Mouse (Mus musculus): ENCODE results near the gene Guk1.

Gene Guk1

DNA sequence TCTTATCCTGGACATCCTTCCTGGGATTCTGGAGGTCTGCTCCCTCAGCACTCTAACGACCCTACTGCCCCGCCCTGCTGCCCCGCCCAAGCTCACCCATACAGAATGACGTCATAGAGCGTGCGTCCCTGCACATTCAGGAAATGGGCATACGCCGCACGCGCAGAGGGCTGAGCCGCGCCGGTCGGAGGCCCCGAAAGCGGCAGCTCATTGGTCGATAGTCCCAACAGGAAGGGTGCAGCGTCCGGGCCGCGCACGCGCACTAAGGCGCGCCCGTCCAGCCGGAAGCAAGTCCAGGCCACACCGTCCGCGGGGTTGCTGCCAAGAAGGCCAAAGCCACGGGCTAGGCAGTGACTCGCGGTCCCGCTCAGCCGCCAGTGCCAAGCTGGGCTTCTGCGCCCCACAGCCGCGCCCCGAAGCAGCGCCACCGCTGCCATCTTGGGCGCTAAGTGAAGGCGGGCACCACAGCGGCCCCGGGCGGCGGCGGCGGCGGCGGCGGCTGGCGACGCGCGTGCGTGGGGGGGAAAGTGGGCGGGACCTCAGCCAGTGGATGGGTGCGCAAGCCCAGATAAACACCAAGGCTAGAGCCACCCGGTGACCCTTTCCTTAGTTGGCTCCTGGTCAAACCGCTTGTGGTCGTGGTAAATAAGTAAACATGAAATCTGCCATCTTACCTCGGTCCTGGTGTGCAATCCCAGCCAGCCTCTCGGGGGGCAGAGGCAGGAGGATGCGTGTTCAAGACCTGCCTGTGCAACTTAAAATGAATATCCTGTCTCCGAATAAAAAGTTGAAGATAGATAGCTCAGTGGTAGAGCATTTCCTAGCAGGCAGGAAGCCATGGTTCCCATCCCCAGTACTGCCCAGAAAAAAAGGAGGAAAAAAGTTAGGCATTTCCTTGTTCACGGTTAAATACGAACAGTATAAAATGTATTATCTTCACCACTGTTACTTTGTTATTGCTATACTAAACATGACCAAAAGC is 28.5 kb downstream of the Guk1 start, which contains the start of gene Iba57:
Gene Iba57, minus strand, starts transcription at position 485 of the 982 bp plus-strand sequence.
- DNase-seq (ENCODE audit: low read depth, low spot score), result peak; percentile 99

DNA sequence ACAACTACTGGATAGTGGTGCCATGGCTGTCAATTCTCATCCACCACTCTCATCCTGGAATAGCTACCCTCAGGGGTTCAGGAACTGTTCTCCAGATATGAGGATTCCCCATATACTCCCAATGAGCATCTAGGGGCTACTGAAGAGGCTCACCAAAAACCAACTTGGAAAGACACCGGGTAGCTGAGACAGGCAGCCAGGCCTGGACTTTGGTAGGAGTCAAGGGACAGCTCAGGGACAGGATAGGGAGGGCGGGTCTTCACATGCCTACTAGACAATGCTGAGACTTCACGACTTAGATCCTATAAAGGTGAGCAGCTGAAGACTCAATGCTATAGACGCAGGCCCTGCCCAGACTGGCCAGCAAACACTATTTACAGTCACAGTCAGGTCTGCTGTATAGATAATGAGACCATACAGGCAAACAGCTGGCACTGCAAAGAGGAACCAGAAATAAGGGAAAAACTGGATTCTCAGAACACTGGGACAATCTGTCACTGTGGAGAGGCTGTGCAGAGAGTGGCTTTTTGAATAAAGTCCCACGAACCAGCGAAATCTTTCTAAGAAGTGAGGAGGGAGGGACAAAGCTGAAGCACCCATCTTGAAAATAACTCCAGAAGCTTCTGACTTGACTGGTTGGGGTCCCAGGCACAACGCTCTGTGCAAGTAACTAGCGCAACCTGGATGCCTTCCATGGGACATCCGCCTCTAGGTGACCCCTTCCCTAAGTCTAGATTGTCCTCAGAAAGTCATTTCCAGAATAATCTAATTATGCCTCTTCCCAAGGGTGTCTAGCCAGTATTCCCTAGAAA is 29.4 kb downstream of the Guk1 start:
- peak; percentile 23 for DNase-seq (ENCODE audit: low read depth, low spot score)

DNA sequence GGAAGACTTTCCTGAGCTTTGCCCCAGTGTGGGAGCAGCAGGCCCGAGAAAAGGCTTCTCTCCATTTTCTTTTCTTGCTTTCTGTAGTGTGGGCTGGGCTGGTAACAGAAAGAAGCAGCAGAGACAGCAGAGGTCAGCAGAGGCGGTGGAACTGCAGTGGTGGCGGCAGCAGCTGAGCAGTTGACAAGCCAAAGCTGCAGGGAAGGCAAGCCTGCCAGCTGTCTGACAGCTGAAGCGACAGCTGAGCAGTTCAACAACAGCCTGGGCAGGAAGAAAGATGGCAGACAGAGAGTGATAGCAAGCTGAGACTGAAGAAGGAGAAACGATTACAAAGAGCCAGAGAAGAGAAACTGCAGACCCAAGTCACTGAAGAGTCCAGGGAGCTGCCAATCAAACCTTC is 30.6 kb downstream of the Guk1 start:
- no peak for DNase-seq (ENCODE audit: low read depth, low spot score)

DNA sequence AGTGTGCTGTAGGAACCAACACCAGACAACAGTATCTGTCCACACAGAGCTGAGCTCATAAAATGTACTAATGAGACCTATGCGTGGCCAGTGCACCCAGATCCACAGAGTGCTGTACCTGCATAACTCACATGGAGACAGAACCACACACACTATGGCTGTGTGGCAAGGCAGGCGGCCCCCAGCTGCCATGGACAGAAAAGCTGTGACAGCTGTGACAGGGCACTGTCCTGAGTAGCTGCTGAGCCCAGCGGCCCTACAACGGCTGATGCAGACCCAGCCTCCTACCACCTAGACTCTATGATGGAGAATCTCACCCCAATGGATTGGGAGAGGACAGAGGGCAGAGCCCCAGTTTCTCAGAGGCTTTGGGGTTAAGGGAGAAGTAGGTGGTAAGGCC is 32.5 kb downstream of the Guk1 start:
- DNase-seq (ENCODE audit: low read depth, low spot score), result no peak

DNA sequence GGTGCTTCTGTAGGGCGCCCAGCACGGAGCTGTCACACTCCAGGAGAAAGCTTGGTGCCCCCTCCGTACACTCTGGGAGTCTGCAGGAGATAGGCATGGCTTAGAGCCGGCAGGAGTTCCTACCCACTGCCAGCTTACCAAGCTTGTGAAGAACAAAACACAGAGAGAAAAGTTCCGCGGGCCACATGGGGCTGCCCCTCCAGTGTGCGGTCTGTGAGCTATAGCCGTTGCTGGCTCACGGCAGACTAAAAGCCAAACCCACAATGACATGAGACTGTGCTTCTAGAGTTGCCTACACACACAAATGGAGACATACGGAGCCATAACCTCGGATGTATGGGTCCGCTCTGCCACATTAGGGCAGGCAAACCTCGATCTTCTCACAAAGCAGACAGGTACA is 32.9 kb downstream of the Guk1 start:
- DNase-seq (ENCODE audit: low read depth, low spot score), result no peak

DNA sequence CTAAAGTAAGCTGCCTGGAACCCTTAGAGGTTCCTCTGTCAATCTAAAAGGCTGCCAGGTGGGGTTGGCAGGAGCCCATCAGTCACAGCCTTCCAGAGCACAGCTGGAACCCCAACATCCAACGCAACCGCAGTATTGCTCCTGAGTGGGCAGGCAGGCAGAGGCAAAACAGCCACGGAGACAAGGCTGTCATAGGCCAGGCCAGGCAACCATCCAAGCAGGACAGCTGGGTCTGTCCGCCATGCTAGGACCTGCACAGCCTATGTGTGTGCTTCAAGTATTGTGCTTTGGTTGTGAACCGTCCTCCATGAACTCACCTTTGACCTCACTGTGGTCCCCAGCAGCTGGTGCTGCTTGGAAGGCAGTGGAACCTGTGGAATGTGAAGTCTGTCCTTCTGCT is 36.1 kb downstream of the Guk1 start:
- DNase-seq (ENCODE audit: low read depth, low spot score), result no peak

DNA sequence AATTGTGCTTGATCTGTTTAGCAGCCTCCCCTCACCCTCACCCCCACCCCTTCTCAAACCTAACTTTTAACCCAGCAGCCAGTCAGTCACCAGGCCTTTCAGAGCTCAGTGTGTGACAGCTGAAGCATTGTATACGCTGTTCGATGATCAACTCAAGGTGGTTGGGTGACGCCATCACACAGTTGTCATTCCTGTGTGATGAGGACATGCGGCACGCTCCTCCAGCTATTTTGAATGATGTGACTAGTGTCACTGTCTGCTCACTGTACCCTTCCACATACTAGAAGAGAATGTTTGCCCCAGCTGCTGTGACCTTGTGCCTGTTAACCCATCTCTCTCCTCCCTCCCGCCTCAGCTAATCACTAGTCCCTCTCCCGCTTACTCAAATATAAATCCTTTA is 37.8 kb downstream of the Guk1 start:
- DNase-seq (ENCODE audit: low read depth, low spot score), result no peak

DNA sequence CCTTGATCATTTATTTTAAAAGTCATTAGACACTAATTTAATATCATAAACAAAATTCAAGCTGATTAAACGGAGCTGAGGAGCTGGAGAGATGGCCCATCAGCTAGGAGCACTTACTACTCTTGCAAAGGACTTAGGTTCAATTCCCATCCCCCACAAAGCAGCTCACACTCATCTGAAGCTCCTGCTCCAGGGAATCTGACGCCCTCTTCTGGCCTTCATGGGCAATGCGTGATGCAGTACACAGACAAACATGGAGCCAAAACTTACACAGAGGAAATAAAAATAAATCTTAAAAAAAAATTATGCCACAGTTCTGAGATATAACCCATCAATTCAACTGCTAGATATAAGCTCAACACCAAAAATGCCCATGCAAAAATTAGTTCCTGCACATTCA is 40.3 kb downstream of the Guk1 start:
- peak; percentile 48 for DNase-seq (ENCODE audit: low read depth, low spot score)

DNA sequence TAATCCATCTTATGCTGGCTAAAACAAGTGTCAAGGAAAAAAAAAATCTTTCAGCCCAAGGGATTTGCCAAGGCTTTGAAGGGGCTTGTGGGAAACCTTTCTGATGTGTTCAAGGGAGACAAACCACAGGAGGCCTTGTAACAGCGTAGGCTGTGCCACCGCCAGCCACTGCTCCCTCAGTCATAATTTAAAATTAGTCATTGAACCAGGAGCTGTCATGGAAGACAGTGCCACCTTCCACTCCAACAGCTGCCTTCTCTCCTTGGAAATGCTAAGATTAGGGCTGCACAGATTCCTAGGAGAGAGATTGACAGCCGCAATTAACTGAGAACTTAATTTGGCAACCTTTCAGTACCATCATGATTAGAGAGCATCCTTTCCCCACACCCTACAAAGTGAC is 42.7 kb downstream of the Guk1 start:
- DNase-seq (ENCODE audit: low read depth, low spot score), result no peak

DNA sequence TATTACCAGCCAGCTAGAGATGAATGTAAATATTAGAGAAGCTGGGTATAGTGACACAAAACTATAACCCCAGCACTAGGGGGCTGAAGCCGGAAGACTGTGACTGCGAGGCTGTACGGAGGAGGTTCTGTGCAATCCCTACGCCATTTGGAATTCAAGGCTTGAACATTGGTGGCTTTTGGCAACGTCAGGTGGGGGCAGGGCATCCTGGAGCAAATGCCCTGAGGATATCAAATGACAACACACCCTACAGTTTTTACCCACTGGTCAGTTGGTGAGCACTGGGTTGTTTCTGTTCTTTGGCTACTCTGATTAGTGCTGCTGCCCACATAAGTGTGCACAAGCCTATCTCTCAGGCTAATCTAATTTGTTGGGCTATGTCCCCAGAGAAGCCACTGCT is 49.0 kb downstream of the Guk1 start:
- DNase-seq (ENCODE audit: low read depth, low spot score), result no peak

DNA sequence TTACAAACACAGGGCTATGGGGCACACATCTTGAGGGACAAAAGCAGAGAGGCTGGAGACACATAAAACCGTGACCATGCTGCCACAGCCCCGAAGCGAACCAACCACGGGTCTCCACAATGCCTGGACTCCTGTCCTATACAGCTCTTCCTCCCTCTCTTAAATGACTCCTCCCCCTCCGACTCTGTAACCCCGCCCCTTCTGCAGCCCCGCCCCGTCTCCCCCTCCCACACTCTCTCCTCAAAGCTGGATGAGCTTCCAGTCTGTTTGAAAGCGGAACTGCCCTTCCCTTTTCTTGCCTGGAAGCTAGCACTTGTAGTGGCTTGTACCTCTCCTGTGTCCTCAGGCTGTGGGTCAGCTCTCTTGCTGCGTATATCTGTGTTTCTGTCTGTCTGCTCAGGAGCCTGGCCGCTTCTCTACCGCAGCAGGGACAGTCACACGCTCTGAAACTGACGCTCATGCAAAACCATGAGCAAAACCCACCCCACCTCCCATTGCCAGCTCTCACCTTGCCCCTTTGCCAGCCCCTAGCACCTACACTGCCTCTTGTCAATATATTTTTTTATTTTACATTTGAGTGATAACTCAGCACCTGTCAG is 50.1 kb downstream of the Guk1 start:
- DNase-seq (ENCODE audit: low read depth, low spot score), result no peak

DNA sequence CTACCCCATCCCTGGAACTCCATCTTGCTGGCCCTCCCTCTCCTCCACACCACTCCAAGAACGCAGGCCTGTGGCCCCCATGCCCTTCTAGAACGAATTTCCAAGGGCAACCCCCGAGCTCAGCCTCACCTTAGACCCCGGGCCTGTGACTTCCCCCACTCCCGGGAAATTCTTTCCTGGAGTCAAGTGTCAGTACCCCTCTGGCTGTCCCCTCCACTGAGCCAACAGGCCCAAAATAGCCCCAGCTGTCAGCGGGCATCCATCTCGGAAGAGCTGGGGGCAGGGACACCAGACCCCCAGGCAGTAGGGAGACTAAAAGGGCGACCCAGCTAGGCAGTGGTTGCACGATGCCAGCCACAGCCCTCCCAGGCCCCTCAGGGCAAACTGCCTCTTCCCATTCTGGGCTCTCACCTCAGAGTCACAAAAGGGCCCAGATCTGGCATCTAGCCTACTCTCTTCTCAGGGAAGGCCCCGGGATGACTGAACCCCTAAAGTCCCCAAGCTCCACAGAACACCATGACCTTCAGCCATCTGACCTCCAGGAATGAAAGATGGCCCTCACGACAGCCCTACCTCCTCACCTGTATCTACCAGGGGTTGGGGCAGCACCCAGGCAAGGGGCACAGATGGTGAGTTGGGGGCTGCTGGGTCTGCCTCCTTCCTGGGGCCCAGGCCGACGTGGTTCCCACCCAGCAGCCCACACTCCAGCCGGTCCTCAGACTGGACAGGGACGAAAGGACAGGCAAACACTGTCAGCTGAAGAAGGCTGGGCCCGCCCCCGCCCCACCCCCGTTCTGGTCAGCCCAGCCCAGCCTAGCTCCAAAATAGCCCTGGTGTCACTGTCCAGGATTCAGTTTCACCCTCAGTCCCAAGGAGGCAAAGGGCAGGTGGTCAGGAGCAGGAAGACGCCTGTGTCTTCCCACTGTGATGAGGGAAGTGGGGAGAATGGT is 53.2 kb downstream of the Guk1 start:
- no peak for DNase-seq (ENCODE audit: low read depth, low spot score)

DNA sequence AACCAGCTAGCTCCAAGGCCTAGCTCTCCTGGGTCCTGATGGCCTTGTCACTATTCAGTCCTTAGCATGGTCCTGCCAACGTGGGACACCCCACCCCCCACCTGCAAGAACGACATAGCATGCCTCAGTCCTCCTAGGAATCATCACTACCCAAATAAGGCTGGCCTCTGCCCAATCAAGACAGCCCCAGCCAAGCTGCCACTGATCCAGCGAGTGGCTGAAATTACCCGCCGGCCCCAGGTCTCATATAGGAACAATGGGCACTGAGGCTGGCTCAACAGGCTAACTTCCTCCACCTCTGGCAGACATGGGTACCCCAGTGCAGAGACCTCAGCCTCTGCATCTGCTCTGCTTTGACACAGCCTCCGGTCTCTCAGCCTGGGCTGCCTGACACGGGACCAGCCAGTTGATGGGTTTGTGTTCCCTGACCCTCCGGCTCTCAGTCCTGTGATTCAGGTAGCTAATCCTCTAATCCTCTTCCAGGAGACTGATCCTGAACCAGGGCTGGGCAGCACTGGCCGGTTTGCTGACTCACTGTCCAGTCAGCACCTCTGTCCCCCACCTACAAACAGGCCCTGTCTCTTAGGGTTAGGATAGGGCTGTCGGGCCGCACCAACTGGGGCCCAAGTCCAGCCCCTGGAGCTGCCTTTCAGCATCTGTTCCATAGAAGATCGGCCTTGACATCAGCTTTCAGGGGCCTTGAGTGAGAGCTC is 54.9 kb downstream of the Guk1 start:
- no peak for DNase-seq (ENCODE audit: low read depth, low spot score)

DNA sequence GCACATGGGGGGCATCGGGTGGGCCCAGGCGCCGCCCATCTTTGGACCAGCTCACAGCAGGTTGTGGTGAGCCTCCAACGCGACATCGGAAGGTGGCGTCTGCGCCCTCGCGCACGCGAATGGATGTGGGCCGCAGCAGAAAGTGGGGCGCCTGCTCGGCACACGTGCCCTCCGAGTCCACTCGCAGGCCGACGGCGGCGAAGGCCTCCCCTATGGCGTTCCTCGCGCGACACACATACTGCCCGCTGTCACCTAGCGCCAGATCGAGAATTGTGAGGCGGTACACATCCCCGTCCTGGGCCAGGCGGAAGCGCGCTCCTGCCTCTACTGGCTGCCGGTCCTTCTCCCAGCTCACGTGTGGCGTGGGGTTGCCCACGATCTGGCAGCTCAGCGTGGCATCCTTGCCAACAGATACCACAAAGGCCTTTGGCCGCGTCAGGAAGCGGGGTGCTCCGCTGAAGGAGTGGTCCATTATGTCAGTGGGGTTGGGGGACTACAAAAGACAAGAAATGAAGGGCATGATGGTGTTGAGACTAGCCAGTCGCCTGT is 56.0 kb downstream of the Guk1 start, which contains the start of gene Obscn:
Gene Obscn, minus strand, starts transcription at position 499 of the 549 bp plus-strand sequence.
- no peak for DNase-seq (ENCODE audit: low read depth, low spot score)

DNA sequence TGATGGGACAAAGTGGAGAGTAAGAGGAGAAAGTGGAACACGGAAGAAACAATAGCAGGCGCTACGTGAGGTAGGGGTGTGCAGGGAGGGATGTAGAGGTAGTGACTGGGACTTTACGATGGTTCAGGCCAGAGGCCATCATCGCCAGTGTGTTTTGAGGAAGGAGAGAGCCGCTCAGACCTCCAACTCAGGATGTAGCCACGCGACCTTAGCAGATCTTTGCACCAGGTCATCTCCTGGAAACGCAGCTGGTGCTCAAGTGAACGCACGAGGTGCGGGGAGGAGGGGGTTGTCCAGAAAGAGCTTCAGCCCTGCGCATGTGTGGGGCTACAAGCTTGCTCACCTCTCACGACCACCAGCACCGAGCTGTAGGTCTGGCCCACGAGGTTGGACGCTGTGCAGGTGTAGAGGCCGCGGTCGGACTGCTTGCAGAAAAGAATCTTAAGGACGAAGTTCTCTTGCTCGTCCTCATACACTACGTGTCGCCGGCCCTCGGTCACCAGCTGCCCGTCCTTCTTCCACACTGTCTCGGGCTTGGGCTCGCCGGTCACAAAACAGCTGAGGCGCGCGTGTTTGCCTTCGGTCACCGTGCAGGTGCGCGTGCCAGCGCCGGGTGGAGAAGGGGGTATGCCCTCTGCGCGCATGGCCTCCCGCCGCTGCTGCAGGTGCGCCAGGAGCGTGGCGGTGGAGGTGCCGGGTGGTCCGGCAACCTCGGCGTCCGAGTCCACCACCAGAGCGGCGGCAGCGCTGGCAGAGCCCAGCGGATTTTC is 56.8 kb downstream of the Guk1 start:
- DNase-seq (ENCODE audit: low read depth, low spot score), result no peak

DNA sequence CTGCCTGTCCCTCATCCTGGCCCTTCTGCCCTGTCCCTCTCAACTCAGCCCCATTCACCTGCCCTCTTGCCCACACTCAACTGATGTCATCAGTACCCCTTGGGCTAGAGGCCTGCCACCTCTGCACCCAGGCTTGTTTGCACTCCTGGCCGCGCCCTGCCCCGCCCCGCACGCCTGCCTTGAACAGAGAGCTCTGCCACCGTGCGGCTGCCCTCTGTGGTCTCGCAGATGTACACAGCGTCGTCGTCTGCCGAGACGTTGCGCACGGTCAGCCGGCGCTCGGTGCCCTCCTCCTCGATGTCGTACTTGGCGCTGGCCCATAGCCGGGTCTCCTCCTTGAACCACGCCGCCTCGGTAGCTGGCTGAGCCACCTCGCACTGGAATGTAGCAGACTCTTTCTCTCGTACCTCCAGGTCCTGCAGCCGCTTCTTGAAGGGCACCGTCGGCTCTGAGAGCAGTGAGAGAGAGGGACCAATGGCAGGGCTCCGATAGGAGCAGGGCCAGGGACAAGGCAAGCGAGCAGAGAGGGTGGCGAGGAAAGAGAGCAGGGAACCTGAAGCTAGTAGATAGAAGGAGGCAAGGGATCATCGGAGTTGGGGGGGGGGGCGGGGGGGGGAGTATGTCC is 57.5 kb downstream of the Guk1 start:
- no peak for DNase-seq (ENCODE audit: low read depth, low spot score)

Measured in CD4-positive, CD25-positive, alpha-beta regulatory T cell, adult 2 months (primary cell).